Mouse (Mus musculus): ENCODE data around the gene Tmem176b.

- TF ChIP-seq POLR2A (IDR thresholded peaks at IDR 0.05; ENCODE audit: borderline replicate concordance, control insufficient read depth, low read depth, low read length) (no peak), CTCF (IDR thresholded peaks at IDR 0.05; ENCODE audit: control insufficient read depth, insufficient read depth, low read length) (no peak)
Observed at GRCm38 (mm10) chr6:48861616-48862280, 20.5 kb upstream of the Tmem176b start.
